Mouse (Mus musculus) G1E (cell line): ENCODE measurements around the gene Minos1. TPM values are rescaled to one million over a fixed set of nuclear protein-coding genes. Genes with fewer than 3 reads are reported as not detected.

Source experiments
- ATAC-seq: 2 replicates; pipeline ENCODE4 v1.8.0; 2016; ENCODE audit warnings: mild to moderate bottlenecking; ENCODE audit not compliant: insufficient number of reproducible peaks, poor library complexity, low FRiP score, severe bottlenecking; ENCODE audit errors: extremely low read depth
- DNase-seq: peaks from one replicate; pipeline ENCODE4 v3.0.0; 2012; ENCODE audit warnings: low spot score
- H3K27me3 ChIP-seq: 2 replicates; pipeline ENCODE4 v1.6.1; 2012; ENCODE audit warnings: mild to moderate bottlenecking, low read length, inconsistent platforms; ENCODE audit not compliant: insufficient read depth
- H3K36me3 ChIP-seq: replicated peaks from 2 replicates; pipeline ENCODE3; 2012; ENCODE audit warnings: mild to moderate bottlenecking, inconsistent platforms
- H3K4me1 ChIP-seq: 2 replicates; pipeline ENCODE4 v1.6.1; 2012; ENCODE audit warnings: low read depth, low read length, inconsistent platforms, mixed read lengths; ENCODE audit not compliant: insufficient read depth
- H3K4me3 ChIP-seq: 2 replicates; pipeline ENCODE4 v1.5.1; 2012; ENCODE audit warnings: low read depth, mild to moderate bottlenecking, inconsistent platforms, low read length, moderate library complexity, mixed read lengths
- H3K9me3 ChIP-seq: replicated peaks from 2 replicates; pipeline ENCODE4 v1.6.1; 2012; ENCODE audit warnings: inconsistent platforms
- CTCF ChIP-seq: IDR thresholded peaks from 2 replicates; pipeline ENCODE4 v1.5.1; 2012; ENCODE audit warnings: low read depth, low read length, inconsistent platforms, mixed read lengths
- GATA1 ChIP-seq: IDR thresholded peaks from 2 replicates; pipeline ENCODE4 v1.6.1; 2012; ENCODE audit warnings: borderline replicate concordance, low read length, inconsistent platforms, mixed read lengths
- GATA2 ChIP-seq: IDR thresholded peaks from 2 replicates; pipeline ENCODE4 v1.6.1; 2012; ENCODE audit warnings: low read depth, low read length, inconsistent platforms, borderline replicate concordance
- POLR2AphosphoS5 ChIP-seq: IDR thresholded peaks from 2 replicates; pipeline ENCODE4 v1.6.1; 2012; ENCODE audit warnings: low read depth, low read length, inconsistent platforms; ENCODE audit not compliant: insufficient replicate concordance
- TAL1 ChIP-seq: conservative IDR thresholded peaks from 2 replicates; pipeline ENCODE4 v1.6.1; 2012; ENCODE audit warnings: low read depth, low read length, inconsistent platforms, mixed read lengths
- polyA plus RNA-seq: library from polyadenylated mRNA; stranded (reverse); fragments of >175 nt; gene quantifications from 2 replicates; pipeline ENCODE4 v1.2.3, GENCODE M21; 2012
- total RNA-seq, 2 experiments: library from RNA; stranded (forward) in 1 of 2; stranded (reverse) in 1 of 2; fragments of 200-1000 nt in 1 of 2; fragments of >200 nt in 1 of 2; fragmentation: Nextera tagmentation in 1 of 2; gene quantifications; 2 replicates each; pipeline ENCODE4 v1.2.3; 2014 to 2017

Minos1 gene
- total and polyA plus RNA-seq, 3 experiments, result 12.8 to 342 (median 323) TPM

GRCm38 (mm10) chr4:139091478-139092355 lies 39.2 kb downstream of the Minos1 start:
- DNase-seq (no peak), ATAC-seq (no peak)
- Histone ChIP-seq H3K4me1 (0 out of 2 replicates have a peak, but pooled peaks cover 2% of the 10 kb centered on the region), H3K36me3 (no peaks in the 10 kb centered on the region), H3K4me3 (no peak overlapping the region), H3K27me3 (peaks cover 71% of the 10 kb centered on the region), H3K9me3 (peaks cover 18% of the 10 kb centered on the region)
- no peak for TF ChIP-seq CTCF
- TF ChIP-seq GATA1, result no peak
- TF ChIP-seq GATA2, result no peak
- TF ChIP-seq TAL1, result no peak
- TF ChIP-seq POLR2AphosphoS5, result no peak

GRCm38 (mm10) chr4:139091066-139091465 lies 39.8 kb downstream of the Minos1 start:
- 0 out of 2 replicates have a peak, but pooled peaks cover 2% of the 10 kb centered on the region for H3K4me1 ChIP-seq
- TF ChIP-seq GATA2 (no peak), CTCF (no peak), POLR2AphosphoS5 (no peak), GATA1 (no peak), TAL1 (no peak)
- no peaks in the 10 kb centered on the region for H3K36me3 ChIP-seq
- ATAC-seq, result no peak
- peaks cover 18% of the 10 kb centered on the region for H3K9me3 ChIP-seq
- no peak for DNase-seq
- no peak overlapping the region for H3K4me3 ChIP-seq
- peaks cover 74% of the 10 kb centered on the region for H3K27me3 ChIP-seq

GRCm38 (mm10) chr4:139090303-139090940 lies 40.5 kb downstream of the Minos1 start:
- peaks cover 75% of the 10 kb centered on the region for H3K27me3 ChIP-seq
- H3K4me3 ChIP-seq, result no peak overlapping the region
- TF ChIP-seq TAL1 (no peak), GATA1 (no peak), GATA2 (no peak), POLR2AphosphoS5 (no peak), CTCF (no peak)
- H3K36me3 ChIP-seq, result no peaks in the 10 kb centered on the region
- no peak for ATAC-seq
- peaks cover 18% of the 10 kb centered on the region for H3K9me3 ChIP-seq
- no peak for DNase-seq
- H3K4me1 ChIP-seq, result peaks cover 3% of the 10 kb centered on the region; the same call in 1 of the 2 replicates

DNA sequence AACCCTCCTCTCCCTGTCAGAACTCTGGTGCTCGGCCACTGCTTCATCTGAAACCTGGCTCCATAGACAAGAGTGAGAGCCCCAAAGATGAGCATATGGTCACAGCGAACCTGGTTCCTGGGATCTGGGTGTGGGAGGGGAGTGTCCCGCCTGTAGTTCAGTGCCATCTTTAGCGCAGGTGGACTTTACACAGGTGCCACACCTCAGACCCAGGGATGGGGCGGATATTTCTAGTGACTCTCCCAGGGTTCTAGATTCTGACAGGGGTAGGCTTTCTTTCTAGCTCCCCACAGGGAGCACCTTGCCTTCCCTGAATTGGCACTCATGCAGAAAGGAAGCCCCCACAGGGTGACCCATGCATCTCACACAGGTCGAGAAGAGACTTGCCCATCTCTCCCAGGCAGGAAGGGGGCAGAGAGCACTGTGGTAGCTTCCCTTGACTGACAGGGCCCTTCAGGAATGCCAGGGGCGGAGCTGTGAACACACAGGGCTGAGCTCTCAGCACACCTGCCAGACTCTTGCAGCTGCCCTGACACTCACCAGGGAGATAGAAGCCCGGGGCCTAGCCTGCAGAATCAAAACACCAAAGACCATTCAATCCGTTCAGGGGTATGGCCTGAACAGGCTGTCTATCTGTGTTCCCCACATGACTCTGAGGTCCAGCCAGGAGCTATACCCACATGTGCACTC lies 41.8 kb downstream of the Minos1 start:
- Histone ChIP-seq H3K4me3 (no peak overlapping the region), H3K36me3 (no peaks in the 10 kb centered on the region), H3K27me3 (peaks cover 77% of the 10 kb centered on the region), H3K9me3 (peaks cover 12% of the 10 kb centered on the region), H3K4me1 (peaks cover 6% of the 10 kb centered on the region; the same call in 1 of the 2 replicates)
- ATAC-seq (no peak), DNase-seq (no peak)
- TF ChIP-seq GATA1 (no peak), TAL1 (no peak), POLR2AphosphoS5 (no peak), CTCF (no peak), GATA2 (no peak)

- H3K27me3 ChIP-seq, result peaks cover 75% of the 10 kb centered on the region
These were observed 43.9 kb downstream of the Minos1 start for GRCm38 (mm10) chr4:139086984-139087383.

More at GRCm38 (mm10) chr4:139086984-139087383, 43.9 kb downstream of the Minos1 start:
- no peak for ATAC-seq
- TF ChIP-seq GATA1, result no peak
- no peak for TF ChIP-seq CTCF
- Histone ChIP-seq H3K36me3 (no peaks in the 10 kb centered on the region), H3K9me3 (no peaks in the 10 kb centered on the region), H3K4me1 (peaks cover 6% of the 10 kb centered on the region; the same call in 1 of the 2 replicates), H3K4me3 (no peak overlapping the region)
- DNase-seq, result no peak
